Mouse (Mus musculus) inflammation-experienced regulatory T-cells, adult 6 months (primary cell): ENCODE data around the gene S100a7a. TPM values are rescaled to one million over a fixed set of nuclear protein-coding genes. Genes with fewer than 3 reads are reported as not detected.

Experiments
- polyA plus RNA-seq, 3 experiments: library from polyadenylated mRNA; unstranded; fragments of 100-300 nt; shearing (Covaris generic); gene quantifications; one replicate each; pipeline ENCODE4 v1.2.1; 2017

The S100a7a gene
- polyA plus RNA-seq, 3 experiments from 2014 or later: not detected

Other genes with a start within 250 kb of the S100a7a start
- gene Ints3, start 220.4 kb upstream of the S100a7a start, polyA plus RNA-seq: 10 to 100 TPM; 15.6 to 18.0 (median 17.6) TPM
- not detected for gene Npr1, start 188.2 kb upstream of the S100a7a start, polyA plus RNA-seq
- gene Ilf2, start 177.9 kb upstream of the S100a7a start, polyA plus RNA-seq: 100 to 1,000 TPM; 107 to 118 (median 118) TPM
- gene Snapin, start 163.0 kb upstream of the S100a7a start, polyA plus RNA-seq: 10 to 100 TPM; 53.6 to 73.0 (median 71.1) TPM
- 10 to 100 TPM; 49.4 to 62.9 (median 62.1) TPM for gene Chtop, start 144.5 kb upstream of the S100a7a start, polyA plus RNA-seq
- gene S100a1, start 139.6 kb upstream of the S100a7a start, polyA plus RNA-seq: 1 to 10 TPM; 2.6 to 7.6 (median 5.1) TPM
- gene S100a13, start 139.6 kb upstream of the S100a7a start, polyA plus RNA-seq: 100 to 1,000 TPM; 188 to 341 (median 192) TPM
- gene S100a14, start 127.2 kb upstream of the S100a7a start, polyA plus RNA-seq: under 1 TPM in 1 of 3 experiments, not detected in 2; 0.40 TPM
- gene S100a16, start 116.8 kb upstream of the S100a7a start, polyA plus RNA-seq: not detected
- 1 to 10 TPM; 1.4 to 4.9 (median 2.4) TPM for gene S100a3, start 93.4 kb upstream of the S100a7a start, polyA plus RNA-seq
- 1 to 10 TPM in 1 of 3 experiments, not detected in 2; 2.6 TPM for gene S100a2, start 63.8 kb upstream of the S100a7a start, polyA plus RNA-seq
- not detected for gene Gm42674, start 52.1 kb upstream of the S100a7a start, polyA plus RNA-seq
- 100 to 1,000 TPM in 1 of 3 experiments, 10 to 100 TPM in 2; 65.2 to 589 (median 72.0) TPM for gene S100a4, start 50.2 kb upstream of the S100a7a start, polyA plus RNA-seq
- not detected for gene S100a5, start 45.5 kb upstream of the S100a7a start, polyA plus RNA-seq
- gene S100a6, start 41.1 kb upstream of the S100a7a start, polyA plus RNA-seq: 1,000 to 10,000 TPM in 1 of 3 experiments, 100 to 1,000 TPM in 2; 212 to 1,342 (median 247) TPM
- 1 to 10 TPM in 1 of 3 experiments, not detected in 2; 7.4 TPM for gene S100a8, start 15.0 kb downstream of the S100a7a start, polyA plus RNA-seq
- gene S100a9, start 41.7 kb downstream of the S100a7a start, polyA plus RNA-seq: 1 to 10 TPM in 1 of 3 experiments, under 1 TPM in 1, not detected in 1; 0.70 to 3.0 TPM
- not detected for gene Pglyrp4, start 72.9 kb downstream of the S100a7a start, polyA plus RNA-seq
- gene Gm5849, start 123.9 kb downstream of the S100a7a start, polyA plus RNA-seq: not detected